Mouse (Mus musculus): ENCODE data around the gene Chpf.

Gene Chpf

DNA sequence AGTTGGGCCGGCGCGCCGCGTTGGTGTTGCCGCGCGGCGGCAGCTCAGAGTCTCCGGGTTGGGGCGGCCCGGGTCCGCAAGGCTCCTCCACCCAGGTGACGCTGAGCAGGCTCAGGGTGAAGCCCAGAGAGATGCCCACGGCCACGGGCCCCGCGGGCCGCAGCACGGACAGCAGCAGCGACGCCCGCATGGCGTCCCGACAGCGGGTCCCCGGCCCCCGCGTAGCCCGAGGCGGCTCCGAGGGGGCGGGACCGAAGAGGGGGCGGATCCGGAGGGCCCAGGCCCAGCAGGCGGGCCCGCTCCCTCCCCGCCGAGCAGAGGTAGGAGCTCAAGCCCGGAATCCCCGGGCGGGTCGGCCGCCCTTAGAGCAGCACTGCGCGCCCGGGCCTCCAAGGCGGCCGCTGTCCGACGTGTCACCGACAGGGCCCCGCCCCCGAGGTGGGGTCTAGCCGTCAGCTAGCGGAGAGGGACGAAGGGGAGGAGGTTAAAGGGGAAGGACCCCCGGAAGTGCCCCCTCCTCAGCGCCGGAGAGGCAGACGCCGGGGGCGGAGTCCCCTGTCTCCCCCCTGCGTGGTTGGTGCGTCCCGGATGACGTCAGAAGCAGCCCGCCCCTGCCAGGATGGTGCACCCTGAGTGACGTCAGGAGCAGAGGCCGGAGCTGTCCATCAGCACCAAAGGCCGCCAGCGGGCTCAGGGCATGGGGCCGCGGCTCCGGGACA is at the start of gene Chpf, which contains the start of gene Tmem198:
TSS of gene Chpf (minus strand) at position 392 of the 719 bp plus-strand sequence.
TSS of gene Tmem198 (plus strand) at position 617 of the 719 bp plus-strand sequence.
- peak; percentile 99 for DNase-seq

DNA sequence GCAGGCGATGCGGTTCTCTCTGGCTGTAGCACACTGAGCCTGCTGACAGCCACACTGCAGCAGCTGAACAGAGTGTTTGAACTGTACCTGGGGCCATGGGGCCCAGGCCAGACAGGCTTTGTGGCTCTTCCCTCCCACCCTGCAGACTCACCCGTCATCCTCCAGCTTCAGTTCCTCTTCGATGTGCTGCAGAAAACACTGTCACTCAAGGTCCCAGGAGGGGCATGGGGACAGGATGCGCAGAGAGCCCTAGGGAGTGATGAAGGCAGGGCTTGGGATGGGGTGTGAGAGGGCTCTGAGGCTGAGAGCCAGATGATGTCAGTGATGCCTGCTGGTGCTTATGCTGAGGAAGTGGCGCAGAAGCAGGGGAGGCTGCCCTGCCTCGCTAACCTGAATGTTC is 45.6 kb upstream of the Chpf start:
- DNase-seq, result no peak

DNA sequence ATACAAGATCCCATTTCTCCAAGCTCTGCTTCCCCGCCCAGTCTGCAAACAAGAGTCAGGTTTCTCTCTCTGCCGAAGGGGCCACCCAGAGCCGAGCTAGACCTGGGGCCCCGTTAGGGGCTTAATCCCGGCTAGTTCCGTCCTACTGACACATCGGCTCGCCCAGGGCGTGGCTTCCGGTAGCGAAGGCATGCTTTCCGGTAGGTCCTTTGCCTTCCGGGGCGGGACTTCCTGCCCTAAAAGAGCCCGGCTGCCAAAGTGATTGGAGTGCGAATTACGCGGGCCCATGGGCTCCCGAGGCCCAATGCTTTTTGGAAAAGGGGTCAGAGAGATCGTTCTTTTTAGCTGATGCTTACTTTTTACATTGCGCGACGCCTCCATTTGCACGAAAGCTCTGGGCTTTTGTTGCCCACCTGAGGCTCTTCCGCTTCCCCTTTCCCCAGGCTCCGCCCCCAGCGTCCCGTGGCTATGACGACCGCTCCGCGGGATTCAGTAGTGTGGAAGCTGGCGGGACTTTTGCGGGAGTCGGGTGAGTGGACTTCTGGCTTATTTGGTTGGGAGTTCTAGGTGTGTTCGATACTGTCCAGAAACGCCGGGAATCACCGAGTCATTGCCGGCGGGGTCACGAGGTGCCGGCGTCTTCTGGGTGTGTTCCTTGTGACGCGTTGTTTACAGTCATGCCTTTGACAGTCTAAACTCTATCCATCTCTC is 42.4 kb upstream of the Chpf start, which contains the start of gene Stk11ip:
TSS of gene Stk11ip (plus strand) at position 209 of the 711 bp plus-strand sequence.
- peak; percentile 97 for DNase-seq

DNA sequence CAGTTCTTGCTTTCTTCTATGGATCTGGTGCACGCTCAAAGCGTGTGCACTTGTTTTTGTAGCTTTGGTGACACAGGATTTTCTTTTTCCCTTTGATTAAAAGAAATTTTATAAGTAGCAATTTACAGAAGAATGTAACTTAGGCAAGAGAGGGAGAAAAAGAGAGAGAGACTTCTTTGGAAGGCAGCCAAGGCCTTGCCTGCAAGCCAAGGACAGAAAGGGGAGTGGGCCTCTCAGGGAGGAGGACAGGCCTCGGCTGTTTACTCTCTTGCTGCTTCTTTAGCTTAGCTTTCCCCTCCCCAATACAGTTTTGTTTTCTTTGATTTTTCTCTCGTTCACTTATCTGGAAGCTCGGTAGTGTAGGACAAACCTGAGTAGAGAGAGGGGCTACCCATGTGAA is 40.5 kb upstream of the Chpf start:
- DNase-seq, result no peak

DNA sequence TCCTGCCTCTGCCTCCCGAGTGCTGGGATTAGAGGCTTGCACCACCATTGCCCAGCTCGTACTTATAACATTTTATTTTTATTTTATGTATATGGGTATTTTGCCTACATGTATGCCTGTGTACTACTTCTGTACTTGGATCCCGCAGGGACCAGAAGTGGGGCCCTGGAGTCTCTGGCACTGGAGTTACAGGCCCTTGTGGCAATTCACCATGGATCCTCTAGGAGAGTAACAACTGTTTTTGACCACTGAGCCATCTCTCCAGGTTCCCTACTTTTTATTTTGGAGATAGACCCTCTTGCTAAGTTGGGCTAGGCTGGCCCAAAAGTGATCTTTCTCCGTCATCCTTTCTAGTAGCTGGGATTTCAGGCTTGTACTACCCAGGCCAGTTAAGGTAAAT is 39.3 kb upstream of the Chpf start:
- DNase-seq, result no peak

DNA sequence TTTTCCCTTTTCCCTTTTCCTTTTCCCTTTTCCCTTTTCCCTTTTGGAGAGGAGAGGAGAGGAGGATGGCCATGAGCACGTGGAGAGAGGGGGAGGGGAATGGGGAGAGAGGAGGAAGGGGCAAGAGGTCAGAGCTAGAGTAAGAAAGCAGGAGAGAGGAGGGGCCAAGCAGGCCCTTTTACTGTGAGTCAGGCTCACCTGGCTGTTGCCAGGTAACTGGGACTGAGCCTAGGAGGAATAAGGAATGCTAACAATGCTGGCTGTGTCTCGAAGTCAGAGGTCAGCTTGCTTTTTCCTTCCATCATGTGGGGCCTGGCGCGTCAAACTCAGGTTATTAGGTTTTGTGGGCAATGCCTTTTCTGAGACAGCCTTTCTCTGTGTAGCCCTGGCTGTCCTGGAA is 38.9 kb upstream of the Chpf start:
- no peak for DNase-seq

DNA sequence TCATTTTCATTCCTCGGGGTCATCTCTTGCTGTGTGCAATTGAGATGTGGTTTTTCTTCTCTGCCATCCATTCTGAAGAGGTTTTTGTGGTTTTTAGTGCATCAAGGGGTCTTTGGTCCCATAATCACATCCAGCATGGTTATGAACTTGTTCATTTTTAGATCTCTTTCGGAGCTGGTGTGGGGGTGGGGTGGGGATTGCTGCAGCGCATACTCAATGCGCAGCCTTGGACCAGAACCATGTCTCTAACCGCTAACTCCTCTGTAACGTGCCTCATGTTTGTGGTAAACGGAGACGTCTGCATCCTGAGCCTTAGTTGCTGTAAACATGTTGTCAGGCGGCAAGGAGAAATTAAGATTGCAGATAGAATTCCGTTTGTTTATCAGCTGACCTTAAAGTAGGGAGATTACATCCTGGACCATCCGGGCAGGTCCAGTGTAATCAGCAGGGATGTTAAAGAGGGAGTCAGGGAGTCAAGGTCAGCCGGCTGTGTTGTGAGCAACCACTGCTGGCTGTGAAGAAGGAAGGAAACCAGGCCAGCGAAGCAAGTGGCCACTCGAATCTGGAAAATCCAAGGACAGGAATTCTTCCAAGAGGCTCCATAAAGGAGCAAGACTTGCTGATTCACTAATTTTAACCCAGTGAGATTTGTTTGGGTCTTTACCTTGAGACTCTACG is 37.7 kb upstream of the Chpf start:
- no peak for DNase-seq

DNA sequence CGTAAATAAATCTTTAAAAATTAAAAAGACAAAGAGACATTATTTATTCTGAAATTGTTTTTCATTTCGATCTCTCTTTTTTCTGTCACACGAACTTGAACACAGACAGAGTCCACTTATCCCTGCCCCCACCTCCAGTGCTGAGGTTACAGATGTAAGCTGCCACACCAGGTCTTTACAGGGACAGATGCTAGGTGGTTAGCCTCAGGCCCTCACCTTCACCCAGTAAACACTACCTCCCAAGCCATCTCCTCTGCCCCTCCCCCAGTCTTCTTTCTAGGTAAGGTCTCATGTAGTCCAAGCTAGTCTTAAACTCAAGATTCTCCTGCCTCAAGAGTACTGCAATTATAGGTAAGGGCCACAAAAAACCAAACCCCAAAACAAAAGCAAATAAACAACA is 33.4 kb upstream of the Chpf start:
- no peak for DNase-seq

DNA sequence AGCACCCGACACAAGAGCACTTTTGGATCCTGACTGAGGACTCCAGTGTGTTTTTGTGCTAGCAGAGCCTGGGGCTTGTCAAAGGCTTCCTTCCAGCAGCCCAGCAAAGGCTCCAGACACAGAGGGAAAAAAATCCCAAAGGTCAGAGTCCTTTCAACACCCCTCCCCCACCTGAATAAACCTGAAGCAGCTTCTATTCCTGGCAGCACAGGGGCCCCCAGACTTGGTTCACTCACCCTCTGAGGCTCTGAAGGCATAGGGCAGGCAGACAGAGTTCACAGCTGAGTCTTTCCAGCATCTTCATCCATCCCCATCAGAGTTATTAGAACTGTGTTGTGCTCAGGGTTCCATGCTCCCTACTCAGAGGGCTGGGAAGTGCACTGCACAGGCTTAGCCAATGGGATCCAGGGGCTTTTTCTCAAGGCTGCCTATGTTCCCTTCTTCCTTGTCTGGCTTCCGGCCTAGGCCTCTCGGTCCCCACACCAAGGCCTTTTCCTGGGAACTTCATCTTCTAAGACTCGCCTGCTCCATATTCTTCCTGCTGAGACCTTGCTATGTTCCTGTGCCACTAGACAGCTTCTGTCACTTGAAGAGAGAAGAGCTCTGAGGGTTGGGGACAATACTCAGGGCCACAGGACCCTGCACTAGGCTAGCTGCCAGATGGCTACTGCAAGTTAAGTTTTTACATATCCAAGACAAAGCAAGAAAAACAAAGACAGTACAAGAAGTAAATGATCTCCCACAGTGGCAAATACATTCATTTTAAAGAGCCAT is 32.5 kb upstream of the Chpf start:
- no peak for DNase-seq

DNA sequence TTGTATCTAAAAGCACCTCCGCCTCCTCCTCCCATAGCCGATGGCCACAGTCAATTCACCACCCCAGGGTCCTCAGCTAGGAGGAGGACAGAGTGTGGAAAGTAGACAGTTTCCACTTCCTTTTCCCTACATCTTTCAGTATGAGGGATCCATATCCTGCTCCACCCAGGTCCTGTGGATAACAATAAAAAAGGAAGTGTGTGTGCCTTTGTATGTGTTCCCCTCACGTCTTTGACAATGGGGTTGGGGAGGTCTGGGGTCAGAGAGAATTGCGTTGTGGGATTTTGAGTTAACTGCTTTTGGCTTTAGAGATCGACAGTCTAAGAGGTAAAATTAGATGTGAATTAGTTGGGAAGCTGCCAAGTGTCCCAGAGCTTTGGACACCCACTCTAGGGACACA is 31.0 kb upstream of the Chpf start:
- no peak for DNase-seq

DNA sequence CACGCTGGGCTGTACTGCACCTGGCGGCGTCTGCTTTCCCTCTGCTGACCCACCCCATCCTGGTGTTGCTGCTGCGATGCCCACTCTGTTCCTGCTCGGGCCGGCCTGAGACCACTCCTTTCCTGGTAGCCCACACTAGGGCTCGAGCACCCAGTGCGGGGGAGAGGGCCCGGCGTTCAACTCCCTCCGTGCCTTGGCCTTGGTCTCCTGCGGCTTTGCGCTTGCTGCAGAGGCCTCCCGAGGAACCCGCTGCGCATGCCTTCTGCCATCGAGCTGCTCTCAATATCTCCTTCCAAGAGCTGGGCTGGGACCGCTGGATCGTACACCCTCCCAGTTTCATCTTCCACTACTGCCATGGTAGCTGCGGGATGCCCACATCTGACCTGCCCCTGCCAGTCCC is 30.5 kb upstream of the Chpf start:
- DNase-seq, result no peak

DNA sequence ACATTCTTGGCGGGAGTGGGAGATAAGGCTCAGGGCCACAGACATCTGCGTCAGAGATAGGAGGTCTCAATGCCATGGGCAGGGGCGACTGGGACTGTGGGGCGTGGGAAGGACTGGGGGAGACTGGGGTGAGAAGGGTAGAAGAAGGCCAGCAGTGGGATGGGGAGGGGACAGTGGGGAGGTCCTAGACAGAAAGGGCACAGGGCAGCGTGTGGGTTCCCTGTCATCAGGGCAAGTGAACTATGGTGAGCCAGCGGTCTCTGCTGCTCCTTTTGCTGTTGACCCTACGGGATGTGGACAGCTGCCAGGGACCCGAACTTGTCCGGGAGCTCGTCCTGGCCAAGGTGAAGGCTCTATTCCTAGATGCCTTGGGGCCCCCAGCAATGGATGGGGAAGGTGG is 27.9 kb upstream of the Chpf start, which contains the start of gene Inha:
TSS of gene Inha (plus strand) at position 72 of the 400 bp plus-strand sequence.
- DNase-seq, result peak; percentile 29

DNA sequence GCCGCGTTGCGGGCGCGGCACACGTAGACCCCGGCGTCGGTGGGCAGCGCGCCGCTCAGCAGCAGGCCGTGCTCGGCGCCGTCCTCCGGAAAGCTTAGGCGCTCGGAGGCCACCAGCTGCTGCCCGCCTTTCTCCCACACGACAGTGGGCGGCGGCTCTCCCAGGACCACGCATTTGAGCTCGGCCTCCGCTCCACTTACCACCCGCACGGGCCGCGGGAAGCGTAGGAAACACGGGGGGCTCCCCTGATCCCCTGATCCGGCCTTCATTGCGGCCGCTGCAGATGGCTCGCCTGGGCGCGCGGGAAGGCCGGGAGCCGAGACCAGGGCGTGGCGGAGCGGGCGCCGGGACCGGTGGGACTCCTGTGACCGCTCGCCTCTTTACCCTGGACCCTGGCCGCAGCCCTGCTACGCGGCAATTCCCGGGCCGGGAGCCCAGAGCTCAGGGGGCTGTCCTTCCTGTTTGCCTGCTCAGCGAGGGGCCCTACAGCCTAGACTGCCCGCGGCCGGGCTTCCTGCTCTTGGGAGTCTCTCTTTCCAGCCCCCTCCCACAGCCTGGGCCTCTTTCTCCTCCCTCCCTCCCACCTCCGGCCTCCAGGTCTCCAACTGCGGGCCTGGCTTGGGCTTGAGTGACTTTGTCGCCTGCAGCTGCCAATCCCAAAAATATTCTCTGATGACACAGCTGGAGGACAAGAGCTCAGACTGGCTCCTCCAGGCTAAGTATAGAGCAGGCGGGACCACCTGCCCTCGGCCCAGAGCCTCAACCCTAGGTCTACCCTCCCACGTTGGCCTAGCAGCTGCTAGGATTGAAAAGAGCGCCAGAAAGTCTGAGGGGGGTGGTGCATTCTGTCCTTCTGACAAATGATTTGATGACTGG is 27.1 kb upstream of the Chpf start, which contains the start of gene Obsl1:
TSS of gene Obsl1 (minus strand) at position 497 of the 876 bp plus-strand sequence.
- peak; percentile 86 for DNase-seq

DNA sequence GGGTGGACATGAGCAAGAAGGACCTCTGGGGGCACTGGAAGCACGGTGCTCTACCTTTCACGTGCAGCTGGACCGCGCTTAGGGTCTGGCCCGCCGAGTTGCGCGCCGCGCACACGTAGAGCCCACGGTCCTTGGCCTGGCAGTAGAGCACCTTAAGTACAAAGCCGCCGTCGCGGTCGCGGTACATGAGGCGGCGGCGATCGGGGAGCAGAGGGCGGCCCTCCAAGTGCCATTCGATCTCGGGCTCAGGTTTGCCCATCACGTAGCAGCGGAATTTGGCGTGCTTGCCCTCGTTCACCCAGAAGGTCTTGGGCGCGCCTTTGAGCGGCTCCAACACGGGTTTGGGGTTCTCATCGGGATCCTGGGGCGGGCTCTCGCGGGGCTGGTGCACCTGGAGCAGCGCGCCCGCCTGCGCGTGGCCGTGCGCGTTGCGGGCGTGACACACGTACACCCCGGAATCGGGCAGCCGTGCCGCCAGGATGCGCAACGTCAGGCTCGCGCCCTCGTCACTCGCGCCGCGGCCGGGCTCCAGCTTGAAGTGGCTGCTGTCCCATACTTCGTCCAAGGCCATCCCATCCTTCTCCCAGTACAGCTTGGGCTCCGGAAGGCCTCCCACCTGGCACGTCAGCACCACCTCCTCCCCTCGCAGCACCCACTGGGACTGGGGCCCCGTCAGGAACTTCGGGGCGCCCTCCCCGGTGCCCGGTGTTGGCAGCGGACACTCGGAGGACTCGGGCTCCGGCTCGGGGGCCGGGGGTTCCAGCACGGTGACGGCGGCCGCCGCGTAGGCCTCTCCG is 26.2 kb upstream of the Chpf start:
- peak; percentile 76 for DNase-seq

DNA sequence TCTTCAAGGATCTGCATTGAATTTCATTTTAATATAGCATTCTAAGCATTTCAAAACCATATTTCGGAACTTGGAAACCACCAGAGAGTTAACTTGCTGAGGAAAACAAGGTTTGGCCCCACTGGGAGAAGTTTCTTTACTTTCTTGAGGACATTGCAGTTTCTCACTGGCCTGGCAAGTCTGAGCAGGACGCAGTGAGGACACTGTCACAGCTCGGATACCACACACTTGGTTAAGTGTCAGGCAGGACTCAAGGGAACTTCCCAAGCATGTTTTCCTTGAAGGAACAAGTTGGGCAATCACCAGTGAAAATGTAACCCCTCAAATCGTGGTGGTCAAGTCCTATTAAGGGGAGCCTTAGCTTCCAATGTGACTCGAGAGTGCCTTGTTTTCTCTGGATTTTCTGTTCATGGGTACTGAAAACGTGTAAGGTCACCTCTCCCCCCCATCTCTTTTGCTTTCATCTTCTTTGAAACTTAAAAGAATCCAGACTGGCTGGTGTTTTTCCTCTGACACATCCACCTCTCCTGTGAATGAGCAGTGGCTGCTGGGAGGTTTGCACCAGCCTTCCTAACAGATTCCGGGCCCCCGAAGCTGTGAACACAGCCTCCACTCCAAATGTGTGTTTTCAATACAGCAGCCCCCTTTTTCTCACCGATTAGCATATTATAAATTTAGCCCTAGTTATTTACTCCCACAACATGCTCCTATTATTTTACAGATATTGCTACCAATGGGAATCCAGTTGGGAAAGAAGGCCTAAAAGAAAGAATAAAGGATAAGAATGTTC is 25.3 kb upstream of the Chpf start:
- no peak for DNase-seq

DNA sequence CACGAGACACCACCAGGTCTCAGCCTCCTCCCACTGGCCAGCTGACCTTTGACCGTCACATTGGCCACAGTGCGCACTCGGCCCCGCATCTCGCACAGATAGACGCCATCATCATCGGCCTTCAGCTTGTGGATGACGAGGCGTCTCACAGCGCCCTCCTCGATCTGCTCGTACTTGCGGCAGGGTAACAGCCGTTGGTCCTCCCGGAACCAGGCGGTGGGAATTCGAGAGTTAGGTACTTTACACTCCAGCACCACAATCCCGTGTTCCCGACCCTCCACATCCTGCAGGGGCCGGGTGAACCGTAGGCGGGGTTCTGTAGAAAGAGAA is 24.5 kb upstream of the Chpf start:
- DNase-seq, result no peak

DNA sequence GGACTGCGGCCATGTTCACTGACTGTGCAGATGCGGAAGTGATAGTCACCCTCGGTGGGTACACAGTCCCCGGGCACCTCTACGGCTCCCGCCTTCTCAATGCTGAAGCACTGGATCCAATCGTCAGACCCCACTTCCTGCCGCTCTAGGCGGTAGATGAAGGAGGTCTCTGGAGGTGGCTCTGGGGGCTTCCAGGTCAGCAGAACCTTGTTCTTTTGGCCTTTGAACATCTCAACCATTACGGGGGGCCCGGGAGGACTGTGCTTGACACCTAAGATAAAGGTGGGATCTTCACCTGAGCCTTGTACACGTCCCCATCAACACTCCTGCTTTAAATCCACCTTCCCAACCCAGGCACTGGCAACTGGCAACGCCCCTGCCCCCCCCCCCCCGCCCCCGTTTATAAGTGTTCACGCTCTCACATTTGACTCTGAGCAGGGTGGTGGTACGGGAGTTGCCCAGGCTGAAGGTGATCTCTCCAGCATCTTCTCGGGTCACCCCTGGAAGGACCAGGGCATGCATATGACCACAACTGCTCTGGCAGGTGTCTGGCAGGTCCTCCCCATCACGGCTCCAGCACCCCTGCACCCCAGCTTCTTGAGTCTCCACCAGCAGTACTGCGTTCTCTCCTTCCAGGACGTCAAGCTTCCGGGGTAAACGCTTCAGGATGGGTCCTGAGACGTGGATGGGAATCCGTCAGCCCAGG is 24.0 kb upstream of the Chpf start:
- no peak for DNase-seq

DNA sequence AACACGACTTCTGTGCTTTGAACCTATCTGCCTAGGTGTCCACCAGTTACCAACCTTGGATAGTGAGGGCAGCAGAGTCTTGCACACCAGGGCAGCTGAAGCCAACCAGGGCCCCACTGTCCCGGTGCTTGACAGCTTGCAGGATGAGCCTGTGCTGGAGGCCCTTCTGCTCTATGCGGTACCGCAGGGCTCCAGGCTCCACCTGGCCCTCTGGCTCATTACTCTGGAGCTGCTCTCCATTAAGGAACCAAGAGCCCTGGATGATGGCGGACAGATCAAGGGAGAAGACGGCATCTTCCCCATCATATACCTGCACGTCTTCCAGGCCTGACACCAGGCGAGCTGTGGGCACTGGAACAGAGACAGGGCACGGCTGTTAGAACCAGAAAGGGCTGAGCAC is 22.8 kb upstream of the Chpf start:
- DNase-seq, result no peak

DNA sequence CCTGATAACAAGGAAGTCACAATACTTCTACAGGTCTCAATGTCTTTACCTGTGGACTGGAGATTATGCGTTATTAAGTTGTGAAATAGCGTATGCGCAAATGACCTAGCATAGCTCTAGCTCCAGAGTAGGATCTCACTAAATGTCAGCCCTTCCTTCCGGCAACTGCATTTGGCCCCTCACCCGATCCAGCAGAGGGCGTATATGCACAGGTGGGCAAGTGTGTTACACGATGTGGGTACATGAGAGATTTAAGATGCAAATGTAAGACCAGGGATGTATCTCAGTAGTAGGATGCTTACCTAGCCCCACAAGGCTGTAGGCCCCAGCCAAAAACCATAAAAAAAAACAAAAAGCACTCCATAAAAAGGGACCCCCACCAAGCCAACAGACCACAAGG is 20.3 kb upstream of the Chpf start:
- no peak for DNase-seq

DNA sequence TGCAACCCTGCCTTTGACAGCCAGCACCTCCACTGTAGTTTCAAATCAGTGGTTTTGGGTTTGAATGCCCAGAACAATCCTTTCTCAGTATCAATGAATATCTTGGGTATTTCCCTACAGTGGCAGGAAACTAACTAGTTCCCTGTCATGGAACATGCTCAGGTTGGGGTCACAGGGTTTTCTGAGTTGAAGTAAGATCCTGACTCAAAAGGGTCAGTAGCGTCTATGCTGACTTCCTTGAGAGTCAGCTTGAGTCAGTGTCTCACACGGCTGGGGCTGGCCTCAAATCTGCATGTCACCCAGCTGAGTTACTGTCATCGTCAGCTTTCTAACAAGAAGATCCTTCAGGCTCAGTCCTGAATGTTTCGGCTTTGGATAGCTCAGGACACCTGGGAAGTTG is 19.8 kb upstream of the Chpf start:
- DNase-seq, result no peak

Measured in retina, postnatal 1 day (tissue).